Mouse (Mus musculus) cortical plate, adult 2 months (tissue): Measurements from ENCODE around the gene Srm. TPM values are rescaled to one million over a fixed set of nuclear protein-coding genes. Genes with fewer than 3 reads are reported as not detected.

Source experiments
- H3K27ac ChIP-seq: fragments of 200-500 bp; 2 replicates; pipeline ENCODE4 v1.5.1; 2012; ENCODE audit warnings: low read length, control low read depth, inconsistent platforms; ENCODE audit not compliant: insufficient read depth
- H3K4me1 ChIP-seq: fragments of 200-500 bp; 2 replicates; pipeline ENCODE4 v1.6.1; 2011; ENCODE audit warnings: low read length; ENCODE audit not compliant: control insufficient read depth, insufficient read depth
- H3K4me3 ChIP-seq: fragments of 200-500 bp; 2 replicates; pipeline ENCODE4 v1.5.1; 2011; ENCODE audit warnings: mild to moderate bottlenecking, low read length, control low read depth; ENCODE audit not compliant: insufficient read depth
- CTCF ChIP-seq: fragments of 200-500 bp; IDR thresholded peaks from 2 replicates; pipeline ENCODE4 v1.5.1; 2011; ENCODE audit warnings: mild to moderate bottlenecking, control low read depth, low read length; ENCODE audit not compliant: insufficient read depth; ENCODE audit errors: extremely low read depth
- POLR2A ChIP-seq: fragments of 200-500 bp; IDR thresholded peaks from 2 replicates; pipeline ENCODE4 v1.6.1; 2011; ENCODE audit warnings: mild to moderate bottlenecking, low read length, control low read depth; ENCODE audit not compliant: insufficient read depth; ENCODE audit errors: extremely low read depth
- polyA plus RNA-seq: library from polyadenylated mRNA; depleted of rRNA; stranded (reverse); fragments of >200 nt; gene quantifications from 2 replicates; pipeline ENCODE4 v1.2.3, GENCODE M21; 2012

Srm gene
- polyA plus RNA-seq, 1 experiment = 84.4 TPM

DNA sequence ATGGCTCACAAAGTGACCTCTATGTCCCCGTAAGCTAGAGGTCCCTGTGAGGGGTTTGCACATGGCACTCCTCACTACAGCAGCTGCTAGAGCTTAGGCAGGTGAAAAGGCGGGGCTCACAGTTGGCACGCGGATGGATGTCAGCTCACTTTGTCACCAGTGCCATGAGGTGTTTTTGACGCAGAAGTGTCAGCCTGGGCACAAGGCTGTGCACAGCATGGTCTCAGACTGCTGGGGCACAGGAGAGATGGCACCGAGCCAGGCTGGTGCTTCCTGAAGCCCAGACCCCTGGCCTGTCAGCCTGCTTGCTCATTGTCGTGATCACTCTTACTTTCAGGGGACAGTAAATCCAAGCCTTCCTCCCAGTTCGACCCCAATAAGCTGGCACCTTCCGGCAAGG is 10.5 kb upstream of the Srm start:
- no peak for TF ChIP-seq POLR2A
- H3K4me3 ChIP-seq = no peak overlapping the region
- no peak overlapping the region for H3K27ac ChIP-seq
- no peaks in the 10 kb centered on the region for H3K4me1 ChIP-seq

- Histone ChIP-seq H3K4me3 (no peak overlapping the region), H3K4me1 (no peaks in the 10 kb centered on the region), H3K27ac (no peak overlapping the region)
- no peak for TF ChIP-seq POLR2A
- no peak for TF ChIP-seq CTCF
Measured at GRCm38 (mm10) chr4:148581422-148581821, 9.9 kb upstream of the Srm start.

DNA sequence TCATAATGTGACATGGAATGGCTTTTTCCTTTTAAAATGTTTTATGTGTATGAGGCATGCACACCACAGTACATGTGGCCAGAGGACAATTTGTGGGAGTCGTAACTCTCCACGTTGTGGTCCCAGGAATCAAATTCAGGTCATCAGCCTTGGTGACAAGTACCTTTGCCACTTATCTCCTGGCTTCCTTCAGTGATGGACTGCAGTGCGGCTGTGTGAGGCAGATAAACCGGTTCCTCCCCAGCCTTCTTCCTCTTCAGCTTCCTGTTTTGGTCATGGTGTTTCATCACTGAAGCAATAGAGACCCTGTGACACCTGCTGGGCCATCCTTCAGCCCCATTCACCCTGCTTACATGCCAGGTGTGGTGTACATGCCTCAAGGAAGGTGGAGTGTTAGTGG is 8.0 kb upstream of the Srm start:
- Histone ChIP-seq H3K4me1 (no peaks in the 10 kb centered on the region), H3K27ac (no peak overlapping the region), H3K4me3 (no peak overlapping the region)
- TF ChIP-seq CTCF (no peak), POLR2A (no peak)

GRCm38 (mm10) chr4:148586648-148587047 is 4.7 kb upstream of the Srm start:
- no peak for TF ChIP-seq POLR2A
- TF ChIP-seq CTCF = no peak

DNA sequence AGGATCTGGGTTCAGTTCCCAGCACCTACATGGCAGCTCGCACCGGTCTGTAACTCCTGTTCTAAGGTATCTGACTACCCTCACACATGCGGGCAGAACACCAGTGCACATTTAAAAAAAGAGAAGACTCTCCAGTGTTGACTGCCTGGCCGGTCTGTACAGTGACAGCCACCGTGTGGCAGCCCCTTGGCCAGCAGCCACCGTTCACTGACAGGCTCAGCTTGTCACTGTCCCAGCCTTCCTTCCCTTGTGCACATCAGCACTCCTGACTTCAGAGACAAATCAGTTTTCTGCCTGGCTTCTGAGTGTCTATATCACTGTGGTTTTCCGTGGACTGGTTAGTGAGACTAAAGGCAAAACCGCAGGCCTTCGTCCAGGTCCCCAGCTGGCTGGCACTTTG is 2.5 kb upstream of the Srm start:
- no peak for TF ChIP-seq POLR2A
- TF ChIP-seq CTCF = no peak
- Histone ChIP-seq H3K4me3 (no peak overlapping the region), H3K27ac (peak overlapping the region; percentile 39; the same call in 1 of the 2 replicates)

More at GRCm38 (mm10) chr4:148586648-148587047, 4.7 kb upstream of the Srm start:
- 0 out of 2 replicates have a peak, but pooled peaks cover 2% of the 10 kb centered on the region for H3K4me1 ChIP-seq
- no peak overlapping the region for H3K27ac ChIP-seq
- no peak overlapping the region for H3K4me3 ChIP-seq

DNA sequence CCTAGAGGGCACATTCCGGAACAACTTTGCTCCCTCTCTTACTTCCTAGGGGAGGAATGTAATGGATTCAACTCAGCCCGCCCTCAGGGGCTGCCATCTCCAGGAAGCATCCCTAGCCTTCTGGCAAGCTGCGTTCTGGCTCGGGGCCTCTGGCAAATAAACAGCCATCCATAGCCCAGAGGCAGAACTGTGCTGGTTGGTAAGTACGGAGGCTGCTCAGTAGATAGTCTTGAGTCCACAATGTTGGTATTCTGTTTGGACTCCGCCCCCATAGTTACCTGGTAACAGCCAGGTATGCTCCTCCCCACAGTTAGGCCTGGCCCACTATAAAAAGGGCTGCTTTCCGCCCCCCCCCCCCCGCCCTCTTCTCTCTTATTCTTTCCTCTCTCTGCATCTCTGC is 1.7 kb upstream of the Srm start:
- TF ChIP-seq CTCF = no peak
- no peak for TF ChIP-seq POLR2A
- no peak overlapping the region for H3K4me3 ChIP-seq
- H3K4me1 ChIP-seq = peaks cover 7% of the 10 kb centered on the region
- H3K27ac ChIP-seq = no peak overlapping the region

More for the DNA sequence above, 2.5 kb upstream of the Srm start:
- H3K4me1 ChIP-seq = peaks cover 7% of the 10 kb centered on the region

DNA sequence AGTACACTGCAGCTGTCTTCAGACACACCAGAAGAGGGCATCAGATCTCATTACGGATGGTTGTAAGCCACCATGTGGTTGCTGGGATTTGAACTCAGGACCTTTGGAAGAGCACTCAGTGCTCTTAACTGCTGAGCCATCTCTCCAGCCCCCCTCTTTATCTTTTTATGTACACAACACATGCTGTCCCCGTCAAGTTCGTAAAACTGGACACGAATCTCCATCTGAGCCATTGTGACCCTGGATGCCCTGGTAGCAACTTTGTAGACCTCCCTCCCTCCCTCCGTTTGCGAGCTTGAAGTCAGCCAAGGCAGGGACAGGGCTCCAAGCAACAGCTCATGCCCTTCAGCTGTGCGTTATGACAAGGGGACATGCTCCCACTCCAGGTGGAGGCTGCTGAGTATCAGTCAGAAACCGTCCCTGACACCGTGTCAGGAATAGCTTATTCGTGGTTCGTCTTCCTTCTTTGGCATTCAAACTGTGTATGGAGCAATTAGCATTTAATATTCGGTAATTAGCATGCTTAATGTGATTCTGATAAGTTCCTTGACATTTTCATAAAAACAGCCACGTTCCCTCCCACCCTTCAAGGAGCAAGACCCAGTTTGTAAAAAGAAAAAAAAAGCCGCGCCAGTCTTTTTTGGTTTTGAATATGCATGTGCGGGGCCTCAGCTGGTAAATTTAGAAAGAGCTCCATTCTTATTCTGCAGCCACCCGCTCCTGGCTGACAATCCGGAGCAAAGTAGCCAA is 707 bp upstream of the Srm start:
- peaks cover 7% of the 10 kb centered on the region for H3K4me1 ChIP-seq
- peak overlapping the region; percentile 85 for H3K4me3 ChIP-seq
- no peak for TF ChIP-seq POLR2A
- no peak for TF ChIP-seq CTCF
- peak overlapping the region; percentile 8 for H3K27ac ChIP-seq

- TF ChIP-seq POLR2A (no peak), CTCF (no peak)
- peak overlapping the region; percentile 85 for H3K4me3 ChIP-seq
- H3K4me1 ChIP-seq = peaks cover 7% of the 10 kb centered on the region
- H3K27ac ChIP-seq = peak overlapping the region; percentile 85
Measured at GRCm38 (mm10) chr4:148591637-148592380, 506 bp downstream of the Srm start.

GRCm38 (mm10) chr4:148593996-148594395 is 2.7 kb downstream of the Srm start:
- TF ChIP-seq CTCF = no peak
- TF ChIP-seq POLR2A = no peak

GRCm38 (mm10) chr4:148595916-148596315 is 4.6 kb downstream of the Srm start:
- peaks cover 5% of the 10 kb centered on the region for H3K4me1 ChIP-seq
- H3K27ac ChIP-seq = no peak overlapping the region
- TF ChIP-seq POLR2A (no peak), CTCF (no peak)
- no peak overlapping the region for H3K4me3 ChIP-seq

More at GRCm38 (mm10) chr4:148593996-148594395, 2.7 kb downstream of the Srm start:
- H3K4me3 ChIP-seq = no peak overlapping the region
- peaks cover 7% of the 10 kb centered on the region for H3K4me1 ChIP-seq
- H3K27ac ChIP-seq = no peak overlapping the region
